Mouse (Mus musculus) liver, embryonic 14.5 days (tissue): ENCODE results near the gene Pex26. TPM values are rescaled to one million over a fixed set of nuclear protein-coding genes. Genes with fewer than 3 reads are reported as not detected.
A peak's percentile ranks its signal among the peaks of the same experiment; 100 is the strongest.

Experiments
- ATAC-seq: fragments of 200-750 bp; cut with Nextera tagmentation; 2 replicates; pipeline ENCODE4 v1.8.0; 2017; ENCODE audit warnings: moderate number of reproducible peaks, mild to moderate bottlenecking, moderate library complexity; ENCODE audit not compliant: insufficient read depth
- DNase-seq, 3 experiments: peaks; one replicate each; pipeline ENCODE4 v3.0.0-alpha.2; 2012 to 2013; ENCODE audit warnings: low read depth in 3 of 3, low spot score in 3 of 3
- H3K27ac ChIP-seq: fragments of 300-500 bp; sonication (generic); 2 replicates; pipeline ENCODE4 v1.5.1; 2014; ENCODE audit warnings: moderate library complexity, mild to moderate bottlenecking, control low read depth, inconsistent platforms
- H3K27me3 ChIP-seq: fragments of 300-500 bp; sonication (generic); 2 replicates; pipeline ENCODE4 v1.6.1; 2014; ENCODE audit warnings: mild to moderate bottlenecking, low read length, moderate library complexity; ENCODE audit not compliant: control insufficient read depth, insufficient read depth
- H3K36me3 ChIP-seq: fragments of 300-500 bp; sonication (generic); replicated peaks from 2 replicates; pipeline ENCODE4 v1.6.1; 2014; ENCODE audit warnings: low read depth; ENCODE audit not compliant: control insufficient read depth, insufficient read depth
- H3K4me1 ChIP-seq, 2 experiments: fragments of 200-500 bp in 1 of 2; fragments of 300-500 bp in 1 of 2; sonication (generic) in 1 of 2; replicated peaks; 2 replicates each; pipeline ENCODE4 v1.6.1; 2012 to 2014; ENCODE audit warnings: antibody characterized with exemption in 1 of 2, inconsistent platforms in 1 of 2, low read length in 1 of 2; ENCODE audit not compliant: control insufficient read depth in 2 of 2, insufficient read depth in 2 of 2
- H3K4me2 ChIP-seq: fragments of 300-500 bp; sonication (generic); 2 replicates; pipeline ENCODE4 v1.6.1; 2014; ENCODE audit warnings: low read depth, mild to moderate bottlenecking, control low read depth, moderate library complexity
- H3K4me3 ChIP-seq, 2 experiments: fragments of 200-500 bp in 1 of 2; fragments of 300-500 bp in 1 of 2; sonication (generic) in 1 of 2; 2 replicates each; pipeline ENCODE4 v1.5.1; 2012 to 2014; ENCODE audit warnings: low read depth in 2 of 2, low read length in 2 of 2, mild to moderate bottlenecking in 2 of 2, control low read depth in 1 of 2, inconsistent platforms in 1 of 2, moderate library complexity in 1 of 2; ENCODE audit not compliant: insufficient read depth in 1 of 2
- H3K9ac ChIP-seq: fragments of 300-500 bp; sonication (generic); replicated peaks from 2 replicates; pipeline ENCODE4 v1.6.1; 2014; ENCODE audit warnings: mild to moderate bottlenecking, control low read depth, moderate library complexity
- H3K9me3 ChIP-seq: fragments of 300-500 bp; sonication (generic); 2 replicates; pipeline ENCODE4 v1.6.1; 2016; ENCODE audit warnings: low read length, mixed read lengths; ENCODE audit not compliant: control insufficient read depth
- CTCF ChIP-seq: IDR thresholded peaks from 2 replicates; pipeline ENCODE4 v1.5.1; 2016; ENCODE audit warnings: antibody characterized with exemption, low read depth, control low read depth
- EP300 ChIP-seq: IDR thresholded peaks from 2 replicates; pipeline ENCODE4 v1.6.1; 2016; ENCODE audit warnings: antibody characterized with exemption, low read depth
- WGBS: fragments of 180-500 bp; shearing (Covaris S2); extraction: QIAGEN DNeasy Blood & Tissue Kit; methylation state at CpG from one replicate; pipeline ENCODE4 v1.1.7; 2014; ENCODE audit not compliant: insufficient replicate concordance; 5-methylcytosine and 5-hydroxymethylcytosine counted together
- polyA plus RNA-seq, 2 experiments: library from polyadenylated mRNA; depleted of rRNA in 1 of 2; stranded (reverse) in 1 of 2; unstranded in 1 of 2; fragments of >200 nt; fragmentation: Nextera tagmentation in 1 of 2; extraction: Ambion mirVana in 1 of 2; gene quantifications; 2 replicates each; pipeline versions ENCODE4 v1.2.1 to v1.2.3; 2012 to 2014

The Pex26 gene
- polyA plus RNA-seq, 2 experiments: 2.2 to 3.3 TPM

- Histone ChIP-seq H3K4me2 (no peak overlapping the region), H3K9ac (no peak overlapping the region), H3K27ac (no peak overlapping the region), H3K36me3 (no peaks in the 10 kb centered on the region), H3K4me1 (peaks cover 0 to 8% of the 10 kb centered on the region in 2 experiments; a peak in 2 of 4 replicates), H3K4me3 (no peak overlapping the region), H3K9me3 (no peaks in the 10 kb centered on the region), H3K27me3 (no peaks in the 10 kb centered on the region)
- ATAC-seq: no peak
- no peak for DNase-seq
- TF ChIP-seq EP300 (no peak), CTCF (no peak)
- 72% methylated on average over 4 of the region's 4 CpGs for WGBS
Observed at GRCm38 (mm10) chr6:121238209-121238608, 54.7 kb downstream of the Pex26 start.

GRCm38 (mm10) chr6:121241780-121242179, 58.3 kb downstream of the Pex26 start:
- Histone ChIP-seq H3K4me3 (no peak overlapping the region), H3K4me2 (no peak overlapping the region), H3K27ac (no peak overlapping the region), H3K4me1 (peaks cover 2 to 15% of the 10 kb centered on the region in 2 experiments; a peak in 3 of 4 replicates), H3K27me3 (no peaks in the 10 kb centered on the region), H3K9me3 (no peaks in the 10 kb centered on the region), H3K9ac (no peak overlapping the region), H3K36me3 (no peaks in the 10 kb centered on the region)
- 40% methylated on average over 2 of the region's 2 CpGs for WGBS
- ATAC-seq (no peak), DNase-seq (no peak)
- TF ChIP-seq CTCF: no peak
- TF ChIP-seq EP300: no peak

- Histone ChIP-seq H3K27me3 (no peaks in the 10 kb centered on the region), H3K36me3 (no peaks in the 10 kb centered on the region), H3K9me3 (no peaks in the 10 kb centered on the region), H3K27ac (no peak overlapping the region), H3K4me2 (no peak overlapping the region), H3K4me1 (peaks cover 5 to 19% of the 10 kb centered on the region in 2 experiments; a peak in 3 of 4 replicates), H3K9ac (no peak overlapping the region), H3K4me3 (no peak overlapping the region)
- TF ChIP-seq EP300 (no peak), CTCF (no peak)
- DNase-seq: no peak
- WGBS: 48% methylated on average over 10 of the region's 10 CpGs
- no peak for ATAC-seq
Observed at GRCm38 (mm10) chr6:121243161-121243560, 59.7 kb downstream of the Pex26 start.

GRCm38 (mm10) chr6:121245127-121246036, 61.9 kb downstream of the Pex26 start, which contains the start of gene Usp18:
TSS of gene Usp18 (plus strand) at chr6:121245906.
- 3% methylated on average over 35 of the region's 35 CpGs for WGBS
- peak within 1 kb of the TSS; percentile 68 for H3K9ac ChIP-seq
- peaks cover 5 to 22% of the 10 kb centered on the region in 2 experiments; a peak in 3 of 4 replicates for H3K4me1 ChIP-seq
- H3K27me3 ChIP-seq: no peaks in the 10 kb centered on the region
- H3K36me3 ChIP-seq: no peaks in the 10 kb centered on the region
- ATAC-seq: peak; percentile 86
- DNase-seq: peak; percentile 63 to 76 (median 70)
- H3K4me3 ChIP-seq: peak within 1 kb of the TSS; percentile 64 to 82
- TF ChIP-seq CTCF (no peak), EP300 (peak; percentile 72)
- peak within 1 kb of the TSS; percentile 75 for H3K4me2 ChIP-seq
- no peaks in the 10 kb centered on the region for H3K9me3 ChIP-seq
- peak within 1 kb of the TSS; percentile 5; the same call in 1 of the 2 replicates for H3K27ac ChIP-seq

- Histone ChIP-seq H3K4me3 (peak overlapping the region; percentile 64 to 82), H3K36me3 (no peaks in the 10 kb centered on the region), H3K9ac (peak overlapping the region; percentile 68), H3K9me3 (no peaks in the 10 kb centered on the region), H3K27me3 (no peaks in the 10 kb centered on the region), H3K27ac (no peak overlapping the region), H3K4me1 (peaks cover 5 to 22% of the 10 kb centered on the region in 2 experiments; a peak in 3 of 4 replicates), H3K4me2 (peak overlapping the region; percentile 75)
- 17% methylated on average over 4 of the region's 4 CpGs for WGBS
- TF ChIP-seq EP300 (no peak), CTCF (no peak)
- ATAC-seq (peak; percentile 3; the same call in 1 of the 2 replicates), DNase-seq (no peak)
Observed at GRCm38 (mm10) chr6:121246037-121246361, 62.5 kb downstream of the Pex26 start.

Other genes with a start within 250 kb of the Pex26 start
- 6.0 and 8.1 TPM in 2 replicates for gene Mical3, start 52.7 kb upstream of the Pex26 start, polyA plus RNA-seq (2012; rRNA removed)
- 9.4 and 12.8 TPM in 2 replicates for gene Mical3, start 52.7 kb upstream of the Pex26 start, polyA plus RNA-seq (2014; fragmentation: Nextera tagmentation; extraction: Ambion mirVana)
- gene Tuba8, start 27.0 kb downstream of the Pex26 start, polyA plus RNA-seq (2012; rRNA removed): 1.1 and 1.2 TPM in 2 replicates
- gene Tuba8, start 27.0 kb downstream of the Pex26 start, polyA plus RNA-seq (2014; fragmentation: Nextera tagmentation; extraction: Ambion mirVana): 5.1 and 6.0 TPM in 2 replicates
- gene Usp18, start 62.2 kb downstream of the Pex26 start, polyA plus RNA-seq (2012; rRNA removed): 2.6 and 2.9 TPM in 2 replicates
- gene Usp18, start 62.2 kb downstream of the Pex26 start, polyA plus RNA-seq (2014; fragmentation: Nextera tagmentation; extraction: Ambion mirVana): 5.4 and 6.0 TPM in 2 replicates
- 14.9 and 17.2 TPM in 2 replicates for gene Slc6a13, start 116.6 kb downstream of the Pex26 start, polyA plus RNA-seq (2012; rRNA removed)
- 19.3 and 21.7 TPM in 2 replicates for gene Slc6a13, start 116.6 kb downstream of the Pex26 start, polyA plus RNA-seq (2014; fragmentation: Nextera tagmentation; extraction: Ambion mirVana)
- 1.3 and 2.1 TPM in 2 replicates for gene Slc6a12, start 159.4 kb downstream of the Pex26 start, polyA plus RNA-seq (2012; rRNA removed)
- gene Slc6a12, start 159.4 kb downstream of the Pex26 start, polyA plus RNA-seq (2014; fragmentation: Nextera tagmentation; extraction: Ambion mirVana): 2.0 and 2.1 TPM in 2 replicates